Mouse (Mus musculus): ENCODE results near the gene Zfp777. TPM values are rescaled to one million over a fixed set of nuclear protein-coding genes. Genes with fewer than 3 reads are reported as not detected.

The Zfp777 gene
- 13.7 and 24.4 TPM in 2 replicates for polyA plus RNA-seq (2012; rRNA removed)

DNA sequence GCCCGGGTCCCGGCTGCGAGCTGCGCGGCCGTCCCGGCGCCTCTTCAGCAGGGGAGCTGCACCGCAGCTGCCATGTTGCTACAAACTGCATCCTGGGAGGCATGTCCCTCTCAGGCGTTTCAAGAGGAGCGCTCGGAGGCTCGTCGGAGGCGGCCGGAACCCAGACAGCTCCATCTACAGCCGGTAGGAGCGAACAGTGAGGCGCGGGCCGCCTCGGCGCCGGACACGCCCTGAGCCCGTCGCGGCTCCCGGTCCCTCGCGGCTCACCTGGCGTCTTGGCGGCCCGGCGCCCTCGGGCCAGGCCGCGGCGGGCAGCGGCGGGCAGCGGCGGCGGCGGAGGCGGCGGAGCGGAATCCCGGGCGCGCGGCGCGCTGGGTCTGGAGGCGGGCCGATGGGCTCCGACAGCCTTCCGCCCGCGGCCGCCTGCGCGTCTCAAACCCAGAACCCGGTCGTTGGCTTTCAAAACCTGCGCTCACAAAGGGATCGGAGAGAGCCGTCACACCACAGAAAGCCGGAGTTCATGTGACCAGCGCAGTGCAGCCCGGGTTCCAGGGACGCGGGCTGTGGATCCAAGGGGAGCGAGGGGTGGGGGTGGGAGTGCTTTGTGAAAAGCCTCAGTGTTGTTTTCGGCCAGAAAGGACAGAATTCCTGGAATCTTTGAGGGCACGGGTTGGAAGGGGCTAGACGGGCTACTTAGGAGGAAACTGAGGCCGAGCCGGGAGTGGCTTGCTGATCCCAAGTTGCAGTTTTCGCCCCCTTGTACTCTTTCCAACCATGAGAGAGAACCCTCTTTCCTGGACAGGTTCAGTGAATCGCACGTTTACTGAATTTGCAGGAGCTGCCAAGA lies at the start of gene Zfp777:
Gene Zfp777, minus strand, starts transcription at position 486 of the 847 bp plus-strand sequence.
- TF ChIP-seq CTCF (IDR thresholded peaks at IDR 0.05; ENCODE audit: borderline replicate concordance, extremely low read depth, insufficient read depth, insufficient read length): peak; percentile 49
- peak; percentile 90 for TF ChIP-seq POLR2A (IDR thresholded peaks at IDR 0.05; ENCODE audit: borderline replicate concordance, extremely low read depth, insufficient read depth, insufficient read length, poor library complexity, severe bottlenecking)
- peak; percentile 95 for DNase-seq (ENCODE audit: low read depth)

DNA sequence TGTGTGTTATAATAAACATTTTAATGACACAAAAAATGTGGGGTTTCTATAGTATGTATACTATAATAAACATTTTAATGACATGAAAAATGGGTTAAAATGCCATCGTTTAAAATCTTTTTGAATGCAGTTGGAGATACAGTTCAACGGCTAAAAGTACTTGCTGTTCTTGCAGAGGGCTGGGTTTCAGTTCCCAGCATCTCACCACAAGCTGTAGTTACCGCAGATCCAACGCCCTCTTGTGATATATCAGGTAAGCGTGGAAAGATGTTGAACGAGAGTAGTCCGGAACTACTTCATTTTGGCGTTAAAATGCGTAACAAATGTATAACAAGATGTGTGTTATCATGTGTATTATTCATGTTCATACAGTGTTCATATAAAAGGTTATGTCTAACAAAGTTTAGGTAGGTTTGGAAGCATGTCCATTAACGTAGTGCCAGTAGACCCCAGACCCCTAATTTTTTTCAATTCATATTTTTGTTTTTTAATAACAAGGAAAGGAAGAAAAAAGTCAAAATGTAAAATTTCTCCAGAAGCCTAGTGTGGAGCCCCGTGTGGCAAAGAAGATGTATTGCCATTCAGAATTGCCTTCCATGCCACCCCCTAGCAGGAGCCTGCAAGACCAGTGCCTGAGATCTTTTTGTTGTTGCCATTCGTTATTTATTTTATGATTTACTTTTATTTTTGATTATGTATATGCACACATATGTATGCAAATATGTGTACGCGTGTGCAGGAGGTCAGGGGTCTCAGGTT lies 38.4 kb upstream of the Zfp777 start:
- peak; percentile 40 for DNase-seq (ENCODE audit: low read depth)
- TF ChIP-seq CTCF (IDR thresholded peaks at IDR 0.05; ENCODE audit: borderline replicate concordance, extremely low read depth, insufficient read depth, insufficient read length) (peak; percentile 23; the same call in 1 of the 2 replicates), POLR2A (IDR thresholded peaks at IDR 0.05; ENCODE audit: borderline replicate concordance, extremely low read depth, insufficient read depth, insufficient read length, poor library complexity, severe bottlenecking) (no peak)

GRCm38 (mm10) chr6:48086471-48086878 lies 37.8 kb upstream of the Zfp777 start, which contains the start of gene Zfp746:
TSS of gene Zfp746 (minus strand) at chr6:48086593.
- TF ChIP-seq POLR2A (IDR thresholded peaks at IDR 0.05; ENCODE audit: borderline replicate concordance, extremely low read depth, insufficient read depth, insufficient read length, poor library complexity, severe bottlenecking): peak; percentile 87
- TF ChIP-seq CTCF (IDR thresholded peaks at IDR 0.05; ENCODE audit: borderline replicate concordance, extremely low read depth, insufficient read depth, insufficient read length): peak; percentile 75
- DNase-seq (ENCODE audit: low read depth): peak; percentile 96

DNA sequence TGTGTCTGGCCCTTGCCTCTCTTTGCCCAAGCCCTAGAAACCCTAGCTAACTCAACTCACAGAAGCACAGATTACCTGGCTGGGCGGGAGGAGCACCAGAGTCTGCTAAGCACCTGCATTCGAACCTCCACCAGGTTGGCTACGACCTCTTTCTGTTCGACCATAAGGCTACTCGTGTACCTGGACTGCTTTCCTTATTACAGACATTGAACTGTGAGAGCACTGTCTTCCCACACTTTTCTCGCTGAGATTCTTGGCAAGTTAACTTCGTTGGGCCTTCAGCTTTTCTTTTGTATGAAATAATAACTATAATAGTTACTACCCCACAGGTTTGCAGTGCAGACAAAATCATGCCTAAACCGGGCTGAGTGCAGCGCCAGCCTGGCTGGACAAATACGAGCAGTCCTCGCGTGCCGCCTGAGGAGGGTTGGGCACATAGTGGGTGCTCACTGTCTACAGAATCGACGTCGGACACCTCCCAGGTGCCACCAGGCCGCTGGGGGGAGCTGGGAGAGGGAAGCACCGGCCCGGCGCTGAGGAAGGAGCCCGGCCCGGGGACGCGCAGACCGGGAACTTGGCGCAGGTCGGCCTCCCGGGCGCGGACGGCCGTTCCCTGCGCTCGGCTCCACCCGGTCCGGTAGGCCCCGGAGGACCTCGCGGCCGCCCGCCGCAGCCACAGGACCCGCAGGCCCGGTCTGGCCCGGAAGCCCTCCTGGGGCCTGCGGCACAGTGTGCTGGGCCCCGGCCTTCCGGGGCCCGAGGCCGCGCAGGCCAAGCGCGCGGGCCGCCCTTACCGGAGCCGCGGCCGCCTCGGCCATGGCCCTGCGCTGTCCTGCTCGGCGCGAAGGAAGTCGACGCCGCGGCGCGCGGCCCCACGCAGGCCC lies 37.1 kb upstream of the Zfp777 start:
- no peak for TF ChIP-seq CTCF (IDR thresholded peaks at IDR 0.05; ENCODE audit: borderline replicate concordance, extremely low read depth, insufficient read depth, insufficient read length)
- 0 out of 2 replicates have a peak, but pooled peaks have one; percentile 17 for TF ChIP-seq POLR2A (IDR thresholded peaks at IDR 0.05; ENCODE audit: borderline replicate concordance, extremely low read depth, insufficient read depth, insufficient read length, poor library complexity, severe bottlenecking)
- DNase-seq (ENCODE audit: low read depth): peak; percentile 69

- TF ChIP-seq POLR2A (IDR thresholded peaks at IDR 0.05; ENCODE audit: borderline replicate concordance, extremely low read depth, insufficient read depth, insufficient read length, poor library complexity, severe bottlenecking): no peak
- TF ChIP-seq CTCF (IDR thresholded peaks at IDR 0.05; ENCODE audit: borderline replicate concordance, extremely low read depth, insufficient read depth, insufficient read length): no peak
- DNase-seq (ENCODE audit: low read depth): no peak
These were observed 35.1 kb upstream of the Zfp777 start for GRCm38 (mm10) chr6:48083733-48084191.

DNA sequence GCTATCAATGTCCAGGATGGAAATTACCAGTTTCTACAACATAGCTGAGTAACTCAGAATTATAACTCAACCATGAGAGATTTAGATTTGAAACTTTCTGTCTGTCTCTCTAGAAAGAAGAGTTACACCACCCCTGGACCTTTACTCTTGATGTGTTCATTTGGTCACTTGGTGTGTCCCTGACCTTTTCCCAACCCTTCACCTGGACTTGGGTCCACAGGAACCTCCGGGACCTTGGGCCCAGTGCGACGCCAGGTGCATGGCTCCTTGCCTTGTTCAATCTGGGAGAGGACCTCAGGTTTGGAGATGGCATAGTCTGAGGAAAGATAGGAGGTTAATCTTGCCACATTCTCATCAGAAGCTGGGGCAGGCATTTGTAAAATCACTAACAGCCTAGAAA lies 33.2 kb upstream of the Zfp777 start:
- DNase-seq (ENCODE audit: low read depth): no peak
- TF ChIP-seq POLR2A (IDR thresholded peaks at IDR 0.05; ENCODE audit: borderline replicate concordance, extremely low read depth, insufficient read depth, insufficient read length, poor library complexity, severe bottlenecking) (no peak), CTCF (IDR thresholded peaks at IDR 0.05; ENCODE audit: borderline replicate concordance, extremely low read depth, insufficient read depth, insufficient read length) (no peak)

GRCm38 (mm10) chr6:48081021-48081420 lies 32.3 kb upstream of the Zfp777 start:
- TF ChIP-seq POLR2A (IDR thresholded peaks at IDR 0.05; ENCODE audit: borderline replicate concordance, extremely low read depth, insufficient read depth, insufficient read length, poor library complexity, severe bottlenecking) (no peak), CTCF (IDR thresholded peaks at IDR 0.05; ENCODE audit: borderline replicate concordance, extremely low read depth, insufficient read depth, insufficient read length) (no peak)
- no peak for DNase-seq (ENCODE audit: low read depth)

DNA sequence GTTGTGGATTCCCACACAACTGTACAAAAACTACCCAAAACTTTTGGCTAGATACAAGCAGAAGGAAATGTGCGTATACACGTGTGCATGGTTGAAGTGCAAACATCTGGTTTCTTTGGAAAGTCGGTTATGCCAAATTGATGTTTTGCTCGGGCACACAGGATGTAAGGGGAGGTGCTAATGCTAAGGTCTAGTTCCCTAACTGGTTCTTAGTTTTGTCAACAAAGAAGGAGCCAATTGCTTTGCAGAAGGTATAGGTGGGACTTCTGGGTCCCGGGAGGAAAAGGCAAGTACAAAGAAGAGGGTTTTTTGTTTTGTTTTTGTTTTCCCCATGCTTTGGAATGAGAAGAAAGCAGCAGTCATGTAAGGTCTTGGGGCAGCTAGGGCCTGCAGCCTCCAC lies 24.6 kb upstream of the Zfp777 start:
- DNase-seq (ENCODE audit: low read depth): no peak
- TF ChIP-seq POLR2A (IDR thresholded peaks at IDR 0.05; ENCODE audit: borderline replicate concordance, extremely low read depth, insufficient read depth, insufficient read length, poor library complexity, severe bottlenecking): no peak
- no peak for TF ChIP-seq CTCF (IDR thresholded peaks at IDR 0.05; ENCODE audit: borderline replicate concordance, extremely low read depth, insufficient read depth, insufficient read length)

DNA sequence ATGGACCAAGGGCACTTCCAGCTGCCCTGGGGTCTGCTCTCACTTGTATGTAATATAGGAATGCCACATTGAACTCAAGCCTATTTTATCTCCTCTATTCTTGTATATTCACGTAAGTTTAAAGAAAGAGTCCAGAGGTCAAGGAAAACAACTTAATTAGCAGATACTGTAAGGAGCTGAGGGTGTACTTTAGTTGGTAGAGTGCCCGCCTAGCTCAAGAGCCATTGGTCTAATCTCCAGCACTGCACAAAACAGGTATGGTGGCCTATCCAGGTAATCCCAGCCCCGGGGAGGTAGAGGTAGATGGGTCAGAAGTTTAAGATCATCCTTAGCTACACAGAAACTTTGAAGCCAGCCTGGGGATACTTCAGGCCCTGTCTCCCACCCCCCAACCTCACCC lies 18.8 kb upstream of the Zfp777 start:
- DNase-seq (ENCODE audit: low read depth): no peak

GRCm38 (mm10) chr6:48065587-48066075 lies 16.9 kb upstream of the Zfp777 start:
- no peak for DNase-seq (ENCODE audit: low read depth)
- TF ChIP-seq POLR2A (IDR thresholded peaks at IDR 0.05; ENCODE audit: borderline replicate concordance, extremely low read depth, insufficient read depth, insufficient read length, poor library complexity, severe bottlenecking) (no peak), CTCF (IDR thresholded peaks at IDR 0.05; ENCODE audit: borderline replicate concordance, extremely low read depth, insufficient read depth, insufficient read length) (no peak)

More for the DNA sequence above, 18.8 kb upstream of the Zfp777 start:
- no peak for TF ChIP-seq CTCF (IDR thresholded peaks at IDR 0.05; ENCODE audit: borderline replicate concordance, extremely low read depth, insufficient read depth, insufficient read length)
- no peak for TF ChIP-seq POLR2A (IDR thresholded peaks at IDR 0.05; ENCODE audit: borderline replicate concordance, extremely low read depth, insufficient read depth, insufficient read length, poor library complexity, severe bottlenecking)

All from brain, embryonic 14.5 days (tissue).